ENCODE assay signal across 8 mouse cellular contexts in the genomic region with DNA sequence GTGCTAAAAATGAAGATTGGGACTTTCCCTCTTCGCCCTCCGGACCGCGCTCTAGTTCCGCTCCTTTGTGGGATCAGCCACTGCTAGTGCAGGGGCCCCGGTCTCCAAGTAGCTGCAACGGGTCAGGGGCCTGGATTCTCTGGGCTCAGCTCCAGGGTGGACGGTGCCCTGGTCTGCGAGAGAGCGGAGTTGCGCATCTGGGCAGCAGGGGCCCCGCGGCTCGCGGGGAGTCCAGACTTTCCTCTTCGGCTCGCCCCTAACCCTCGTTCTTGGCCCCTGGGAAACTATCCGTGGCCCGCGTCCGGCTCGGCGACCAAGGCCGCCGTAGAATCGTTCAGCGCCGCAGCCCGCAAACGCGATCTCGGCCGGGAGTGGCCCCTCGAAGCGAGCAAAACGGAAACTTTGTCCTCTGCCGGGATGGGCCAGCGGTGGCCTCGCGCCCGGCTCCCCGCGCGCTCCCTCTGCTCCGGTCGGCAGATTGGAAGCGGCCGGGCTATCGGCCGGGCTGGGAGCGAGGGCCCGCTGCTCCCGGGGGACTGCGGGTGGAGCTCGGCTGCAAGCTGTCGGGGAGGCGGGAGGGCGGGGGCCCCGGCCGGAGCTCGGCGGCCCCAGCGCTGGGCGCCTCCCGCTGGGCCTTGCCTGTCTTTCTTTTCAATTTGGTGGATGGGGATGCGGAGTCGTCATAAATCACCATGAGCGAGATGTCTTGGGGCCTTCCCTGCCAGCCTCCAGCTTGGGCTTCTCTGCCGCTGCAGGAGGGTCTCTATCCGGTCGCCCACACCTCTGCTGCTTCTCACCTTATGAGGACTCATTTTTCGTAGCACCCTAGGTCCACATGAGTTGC. TPM values are rescaled to one million over a fixed set of nuclear protein-coding genes. Genes with fewer than 3 reads are reported as not detected.
DNase-seq lines count a peak whose midpoint lies in the region; ATAC-seq lines count a peak whose summit lies in the region.

No protein-coding gene starts in this region.

- H3K4me2 ChIP-seq in forebrain, embryonic 15.5 days (replicated peaks), result no peak overlapping the region
- H3K4me2 ChIP-seq in heart, embryonic 12.5 days, result peak overlapping the region; percentile 50
- H3K4me2 ChIP-seq in liver, embryonic 13.5 days, result peak overlapping the region; percentile 37

- H3K9me3 ChIP-seq in forebrain, embryonic 10.5 days, result no peaks in the 10 kb centered on the region
- H3K9me3 ChIP-seq in forebrain, embryonic 15.5 days, result no peaks in the 10 kb centered on the region
- no peaks in the 10 kb centered on the region for H3K9me3 ChIP-seq in heart, embryonic 12.5 days (replicated peaks)
- H3K9me3 ChIP-seq in liver, embryonic 13.5 days (replicated peaks), result no peaks in the 10 kb centered on the region

- H3K27ac ChIP-seq in forebrain, embryonic 10.5 days, result 0 out of 2 replicates have a peak overlapping the region, but pooled peaks have one; percentile 22
- H3K27ac ChIP-seq in forebrain, embryonic 15.5 days (replicated peaks), result no peak overlapping the region
- H3K27ac ChIP-seq in heart, embryonic 12.5 days (ENCODE audit: poor library complexity, severe bottlenecking), result no peak overlapping the region
- H3K27ac ChIP-seq in liver, embryonic 13.5 days, result no peak overlapping the region

- H3K4me3 ChIP-seq in forebrain, embryonic 10.5 days, result peak overlapping the region; percentile 37
- no peak overlapping the region for H3K4me3 ChIP-seq in forebrain, embryonic 15.5 days
- peak overlapping the region; percentile 28 for H3K4me3 ChIP-seq in heart, embryonic 12.5 days
- peak overlapping the region; percentile 28 for H3K4me3 ChIP-seq in liver, embryonic 13.5 days (replicated peaks)

- peaks cover 28% of the 10 kb centered on the region for H3K4me1 ChIP-seq in forebrain, embryonic 10.5 days
- H3K4me1 ChIP-seq in forebrain, embryonic 15.5 days, result peaks cover 11% of the 10 kb centered on the region
- peaks cover 6% of the 10 kb centered on the region for H3K4me1 ChIP-seq in heart, embryonic 12.5 days (replicated peaks)
- H3K4me1 ChIP-seq in liver, embryonic 13.5 days (replicated peaks), result peaks cover 7% of the 10 kb centered on the region

- H3K36me3 ChIP-seq in forebrain, embryonic 10.5 days (replicated peaks), result no peaks in the 10 kb centered on the region
- no peaks in the 10 kb centered on the region for H3K36me3 ChIP-seq in forebrain, embryonic 15.5 days
- no peaks in the 10 kb centered on the region for H3K36me3 ChIP-seq in heart, embryonic 12.5 days
- no peaks in the 10 kb centered on the region for H3K36me3 ChIP-seq in liver, embryonic 13.5 days

- H3K9ac ChIP-seq in forebrain, embryonic 15.5 days (replicated peaks), result no peak overlapping the region
- no peak overlapping the region; the same call in 1 of the 2 replicates for H3K9ac ChIP-seq in heart, embryonic 12.5 days
- no peak overlapping the region for H3K9ac ChIP-seq in liver, embryonic 13.5 days

- under 1% methylated on average over 73 of the region's 73 CpGs for WGBS in forebrain, embryonic 10.5 days
- WGBS in forebrain, embryonic 15.5 days, result under 1% methylated on average over 73 of the region's 73 CpGs
- WGBS in heart, embryonic 12.5 days, result under 1% methylated on average over 69 of the region's 73 CpGs
- 2% methylated on average over 72 of the region's 73 CpGs for WGBS in liver, embryonic 13.5 days (ENCODE audit: insufficient replicate concordance)

- peak; percentile 49 for DNase-seq in forebrain, embryonic 10.5 days (ENCODE audit: extremely low spot score, low spot score)
- peak; percentile 27 for DNase-seq in R1 (ENCODE audit: low read depth, low spot score)
- no peak for DNase-seq in liver, embryonic 13.5 days
- no peak for DNase-seq in right cerebral cortex, postnatal 14 days
- no peak for DNase-seq in ovary, adult 18-20 months (ENCODE audit: low spot score)
- DNase-seq in adrenal gland, postnatal 4 days (ENCODE audit: low spot score in 2 of 2), result no peak

- ATAC-seq in forebrain, embryonic 15.5 days (replicated peaks), result no peak
- ATAC-seq in heart, embryonic 12.5 days (ENCODE audit: insufficient number of reproducible peaks, low FRiP score), result no peak
- ATAC-seq in liver, embryonic 13.5 days (ENCODE audit: low read depth), result no peak

- peaks cover 100% of the 10 kb centered on the region for H3K27me3 ChIP-seq in forebrain, embryonic 10.5 days (ENCODE audit: poor library complexity, severe bottlenecking)
- peaks cover 90% of the 10 kb centered on the region for H3K27me3 ChIP-seq in forebrain, embryonic 15.5 days
- peaks cover 96% of the 10 kb centered on the region for H3K27me3 ChIP-seq in heart, embryonic 12.5 days (replicated peaks)
- peaks cover 98% of the 10 kb centered on the region for H3K27me3 ChIP-seq in liver, embryonic 13.5 days

RNA-seq across cellular contexts. Expression of gene Barhl1, which starts 1.3 kb away (rescaled TPM):
- 0.17 and 0.74 TPM in 2 replicates for polyA plus RNA-seq in forebrain, embryonic 10.5 days (2016; fragmentation: Nextera tagmentation; extraction: Ambion mirVana)
- 0.70 and 1.3 TPM in 2 replicates for polyA plus RNA-seq in forebrain, embryonic 15.5 days (2015; fragmentation: Nextera tagmentation; extraction: Ambion mirVana)
- not detected in 2 replicates for polyA plus RNA-seq in heart, embryonic 12.5 days (2016; fragmentation: Nextera tagmentation; extraction: Ambion mirVana)
- not detected in 2 replicates for polyA plus RNA-seq in liver, embryonic 13.5 days (2015; fragmentation: Nextera tagmentation; extraction: Ambion mirVana)
- total RNA-seq in adrenal gland, postnatal 4 days (2021), result under 1 TPM in 1 of 2 experiments, not detected in 1; 0.79 TPM

Comparison
In these comparisons a context has a peak if more than half of its experiments do, and no peak if none do; other contexts are left out.
1. DNase-seq: peak in forebrain, embryonic 10.5 days (single experiment) and R1 (single experiment); none in liver, embryonic 13.5 days (single experiment), right cerebral cortex, postnatal 14 days (single experiment), ovary, adult 18-20 months (single experiment) and adrenal gland, postnatal 4 days (0 of 2).